Mouse (Mus musculus): ENCODE measurements around the gene Cdiptos. TPM values are rescaled to one million over a fixed set of nuclear protein-coding genes. Genes with fewer than 3 reads are reported as not detected.

Cdiptos gene
- total RNA-seq, 2 experiments from 2014 or later: 0.25 TPM; not detected in 1

DNA sequence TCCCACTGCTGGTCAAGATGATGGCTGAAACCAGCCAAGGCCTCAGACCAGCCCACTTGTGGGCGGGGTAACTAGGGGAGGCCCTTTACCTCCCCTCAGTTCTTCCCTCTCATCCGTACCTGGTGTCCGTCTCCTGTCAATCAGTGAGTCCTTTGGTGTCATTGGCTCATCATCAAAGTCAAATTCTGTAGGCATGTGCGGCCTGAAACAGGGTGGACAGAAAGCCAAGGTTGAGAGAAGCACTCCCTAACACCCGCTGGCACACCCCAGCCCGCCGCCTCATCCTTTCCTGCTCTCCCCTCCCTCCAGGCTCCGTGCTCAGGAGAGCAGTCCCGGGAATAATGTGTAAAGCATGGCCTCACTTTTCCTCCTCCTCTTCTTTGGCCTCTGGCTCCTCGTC, 40.2 kb upstream of the Cdiptos start:
- intact Hi-C loops (cut with DNase I): no loop called here
- DNase-seq (ENCODE audit: low spot score): no peak

DNA sequence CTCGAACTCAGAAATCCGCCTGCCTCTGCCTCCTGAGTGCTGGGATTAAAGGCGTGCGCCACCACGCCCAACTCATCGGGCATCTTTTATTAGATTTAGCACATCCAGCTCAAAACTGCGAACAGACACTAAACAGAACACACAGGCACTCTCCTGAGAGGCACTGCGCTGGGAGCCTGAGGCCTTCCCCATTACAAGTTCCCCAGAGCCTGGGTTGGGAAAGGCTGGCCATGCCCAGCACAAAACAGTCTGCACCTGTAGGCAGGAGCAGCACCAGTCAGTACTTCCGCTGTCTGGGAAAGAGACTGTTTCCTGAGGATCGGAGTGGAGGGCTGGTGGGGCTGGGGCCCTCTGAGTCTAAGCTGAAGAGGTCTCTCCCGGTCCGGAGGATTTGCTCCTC, 39.1 kb upstream of the Cdiptos start:
- intact Hi-C loops (cut with DNase I): loop anchor here (2.0 kb wide), 1 partner anchor 38 kb away; the partner anchor contains the start of gene Cdiptos
- no peak for DNase-seq (ENCODE audit: low spot score)

- intact Hi-C loops (cut with DNase I): loop anchor here (2.0 kb wide), 1 partner anchor 38 kb away; the partner anchor contains the start of gene Cdiptos
- peak; percentile 60 for DNase-seq (ENCODE audit: low spot score)
Measured at GRCm38 (mm10) chr7:127014320-127014719, 38.4 kb upstream of the Cdiptos start, which contains the start of gene Mvp. TSS of gene Mvp (minus strand) at chr7:127014621.

- intact Hi-C loops (cut with DNase I): no loop called here
- DNase-seq (ENCODE audit: low spot score): no peak
Measured at GRCm38 (mm10) chr7:127013385-127013784, 37.5 kb upstream of the Cdiptos start.

DNA sequence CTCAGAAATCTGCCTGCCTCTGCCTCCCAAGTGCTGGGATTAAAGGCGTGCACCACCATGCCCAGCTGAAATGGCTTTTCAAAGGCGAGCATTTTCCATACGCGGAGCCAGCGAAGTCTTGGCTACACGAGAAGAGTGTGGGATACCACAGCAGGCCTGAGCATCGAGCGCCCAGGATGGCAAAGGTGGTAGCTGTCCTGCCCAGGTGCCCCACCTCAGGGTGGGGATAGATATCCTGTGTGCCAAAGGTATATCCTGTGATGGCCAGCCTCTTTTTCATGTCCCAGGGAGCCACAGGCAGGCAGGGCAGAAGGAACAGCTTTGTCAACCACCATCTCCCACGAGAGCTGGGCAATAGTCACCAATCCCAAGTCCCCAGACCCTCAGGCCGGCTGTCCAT, 36.9 kb upstream of the Cdiptos start:
- intact Hi-C loops (cut with DNase I): no loop called here
- DNase-seq (ENCODE audit: low spot score): no peak

GRCm38 (mm10) chr7:127012374-127012773, 36.5 kb upstream of the Cdiptos start:
- intact Hi-C loops (cut with DNase I): no loop called here
- no peak for DNase-seq (ENCODE audit: low spot score)

GRCm38 (mm10) chr7:127011717-127012116, 35.8 kb upstream of the Cdiptos start:
- no peak for DNase-seq (ENCODE audit: low spot score)
- intact Hi-C loops (cut with DNase I): no loop called here

- DNase-seq (ENCODE audit: low spot score): no peak
- intact Hi-C loops (cut with DNase I): no loop called here
Measured at GRCm38 (mm10) chr7:127011051-127011450, 35.2 kb upstream of the Cdiptos start.

DNA sequence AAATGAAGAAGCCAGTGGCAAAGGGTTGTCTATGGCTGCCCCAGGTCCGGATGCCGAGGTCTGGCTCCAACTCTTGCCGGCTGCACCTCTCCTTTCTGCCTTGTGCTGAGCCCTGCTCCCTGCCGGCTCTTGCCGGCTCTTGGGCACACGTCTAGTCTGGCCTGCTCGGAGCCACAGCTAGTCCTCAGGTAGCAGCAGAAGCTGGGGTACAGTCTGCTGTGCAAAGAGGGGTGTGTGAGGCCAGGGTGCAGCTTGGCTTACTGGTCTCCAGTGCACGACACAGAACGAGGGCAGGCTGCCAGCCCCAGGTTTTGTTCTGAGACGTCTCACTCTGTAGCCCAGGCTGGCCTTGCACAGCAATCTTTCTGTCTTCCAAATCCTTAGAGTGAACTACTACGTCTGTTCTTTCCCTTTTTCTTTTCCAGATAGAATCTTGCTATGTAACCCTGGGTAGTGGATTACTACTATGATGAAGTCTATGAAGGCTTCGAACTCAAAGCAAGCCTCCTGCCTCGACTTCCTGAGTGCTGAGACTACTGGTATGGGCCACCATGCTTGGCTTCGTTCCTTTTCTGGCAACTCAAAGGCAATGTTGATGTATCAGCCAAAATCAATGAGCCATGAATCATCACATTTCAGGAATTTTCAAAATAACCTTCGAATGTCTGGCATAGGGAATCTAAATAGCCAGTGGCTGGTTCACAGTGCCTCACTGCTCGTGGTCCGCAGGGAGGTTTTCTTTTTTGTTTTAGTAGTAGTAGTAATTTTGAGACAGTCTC, 33.6 kb upstream of the Cdiptos start:
- DNase-seq (ENCODE audit: low spot score): no peak
- intact Hi-C loops (cut with DNase I): loop anchor here (5.0 kb wide), 1 partner anchor 93 kb away; no protein-coding TSS in a partner anchor

- peak; percentile 84 for DNase-seq (ENCODE audit: low spot score)
- intact Hi-C loops (cut with DNase I): loop anchor here (5.0 kb wide), 1 partner anchor 94 kb away; no protein-coding TSS in a partner anchor
Measured at GRCm38 (mm10) chr7:127008239-127009019, 32.5 kb upstream of the Cdiptos start.

DNA sequence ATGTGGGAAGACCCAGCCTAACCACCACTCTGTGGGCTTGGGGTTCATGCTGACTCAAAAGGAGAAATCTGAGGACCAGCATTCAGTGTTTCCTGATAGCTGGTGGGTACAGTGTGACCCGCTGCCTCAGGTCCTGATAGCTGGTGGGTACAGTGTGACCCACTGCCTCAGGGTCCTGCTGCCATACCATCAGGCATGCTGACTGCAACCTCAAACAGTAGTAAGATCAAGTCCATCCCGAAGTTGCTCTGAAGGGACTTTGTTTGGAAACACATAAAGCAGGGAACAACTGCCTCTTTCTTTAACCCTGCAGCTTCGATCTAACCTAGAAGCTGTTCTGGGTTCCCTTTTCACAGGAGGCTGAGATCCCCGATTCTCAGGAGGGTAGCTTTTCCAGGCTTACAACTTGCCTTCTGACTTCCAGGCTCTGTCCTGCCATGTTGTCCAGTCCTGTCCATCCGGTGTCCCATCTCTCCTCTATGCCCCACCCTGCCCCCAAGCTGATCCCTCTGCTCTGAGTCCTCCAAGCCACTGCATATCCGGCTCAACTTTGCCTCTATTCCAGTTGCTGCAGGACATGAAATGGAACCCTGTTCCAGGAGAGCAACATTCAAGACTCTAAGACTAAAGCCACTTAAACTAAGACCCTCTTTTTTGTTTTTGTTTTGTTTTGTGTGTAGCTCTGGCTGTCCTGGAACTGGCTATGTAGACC, 31.6 kb upstream of the Cdiptos start:
- intact Hi-C loops (cut with DNase I): loop anchor here (5.0 kb wide), 1 partner anchor 95 kb away; no protein-coding TSS in a partner anchor
- no peak for DNase-seq (ENCODE audit: low spot score)

GRCm38 (mm10) chr7:127004122-127004875, 28.4 kb upstream of the Cdiptos start:
- DNase-seq (ENCODE audit: low spot score): no peak
- intact Hi-C loops (cut with DNase I): no loop called here

- DNase-seq (ENCODE audit: low spot score): no peak
- intact Hi-C loops (cut with DNase I): no loop called here
Measured at GRCm38 (mm10) chr7:127003620-127004019, 27.7 kb upstream of the Cdiptos start.

GRCm38 (mm10) chr7:126999568-126999967, 23.7 kb upstream of the Cdiptos start:
- intact Hi-C loops (cut with DNase I): no loop called here
- DNase-seq (ENCODE audit: low spot score): no peak

- DNase-seq (ENCODE audit: low spot score): no peak
- intact Hi-C loops (cut with DNase I): no loop called here
Measured at GRCm38 (mm10) chr7:126996449-126996848, 20.6 kb upstream of the Cdiptos start.

GRCm38 (mm10) chr7:126988816-126989215, 12.9 kb upstream of the Cdiptos start:
- DNase-seq (ENCODE audit: low spot score): no peak
- intact Hi-C loops (cut with DNase I): loop anchor here (5.0 kb wide), 1 partner anchor 113 kb away; no protein-coding TSS in a partner anchor

DNA sequence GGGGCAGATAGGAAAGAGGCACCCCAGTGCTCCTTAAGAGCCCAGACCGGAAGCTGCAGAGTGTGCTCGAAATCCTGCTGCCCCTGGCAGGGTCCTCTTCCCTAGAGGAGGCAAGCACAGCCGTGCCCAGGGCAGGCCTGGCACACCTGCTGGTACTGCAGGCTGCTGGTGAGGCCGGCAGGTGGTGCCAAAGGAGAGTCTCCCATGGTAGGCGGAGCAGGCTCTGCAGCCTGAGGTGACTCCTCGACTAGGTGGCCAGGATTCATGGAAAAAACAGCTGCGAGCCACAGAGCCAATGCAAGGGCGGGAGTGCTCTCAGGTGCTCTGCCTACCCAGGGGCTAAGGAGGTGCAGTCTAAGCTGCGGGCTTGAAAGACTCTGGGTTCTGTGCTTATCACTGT, 10.4 kb upstream of the Cdiptos start:
- DNase-seq (ENCODE audit: low spot score): no peak
- intact Hi-C loops (cut with DNase I): loop anchor here (5.0 kb wide), 1 partner anchor 116 kb away; no protein-coding TSS in a partner anchor

DNA sequence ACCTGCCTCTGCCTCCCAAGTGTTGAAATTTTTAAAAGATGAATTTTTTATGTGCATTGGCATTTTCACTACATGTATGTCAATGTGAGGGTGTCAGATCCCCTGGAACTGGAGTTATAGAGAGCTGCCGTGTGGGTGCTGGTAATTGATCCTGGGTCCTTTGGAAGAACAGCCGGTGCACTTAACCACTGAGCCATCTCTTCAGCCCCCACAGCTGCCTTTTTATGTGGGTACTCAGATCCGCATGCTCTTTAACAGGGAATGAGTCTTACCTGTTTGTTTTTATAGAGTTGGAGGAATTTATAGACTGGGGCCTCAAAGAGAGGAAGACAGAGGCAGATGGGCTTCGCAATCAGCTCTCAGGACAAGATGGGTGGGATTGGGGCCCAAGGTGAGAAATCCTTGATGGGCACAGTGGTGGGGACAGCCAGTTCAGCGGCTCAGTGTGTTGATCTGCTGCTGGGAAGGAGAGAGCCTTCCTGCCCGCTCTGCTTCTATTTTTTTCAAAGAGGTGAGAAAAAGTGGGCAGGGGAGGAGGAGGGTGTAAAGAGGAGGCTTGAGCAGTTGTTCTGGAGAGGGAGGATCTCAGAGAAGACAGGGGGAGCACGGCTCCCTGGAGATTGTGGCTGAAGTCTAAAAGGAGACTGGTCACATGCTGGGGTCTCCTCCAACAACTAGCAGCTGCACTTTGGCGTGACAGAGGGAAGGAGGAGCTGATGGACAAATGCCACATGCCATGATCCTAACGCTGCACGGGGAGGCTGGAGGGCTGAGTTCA, 9.0 kb upstream of the Cdiptos start:
- DNase-seq (ENCODE audit: low spot score): no peak
- intact Hi-C loops (cut with DNase I): loop anchor here (1.0 to 5.0 kb wide), 2 partner anchors 20 to 117 kb away; no protein-coding TSS in a partner anchor

GRCm38 (mm10) chr7:126983113-126983512, 7.2 kb upstream of the Cdiptos start:
- intact Hi-C loops (cut with DNase I): no loop called here
- no peak for DNase-seq (ENCODE audit: low spot score)
